Mouse (Mus musculus): Measurements from ENCODE around the gene Hps3.

DNA sequence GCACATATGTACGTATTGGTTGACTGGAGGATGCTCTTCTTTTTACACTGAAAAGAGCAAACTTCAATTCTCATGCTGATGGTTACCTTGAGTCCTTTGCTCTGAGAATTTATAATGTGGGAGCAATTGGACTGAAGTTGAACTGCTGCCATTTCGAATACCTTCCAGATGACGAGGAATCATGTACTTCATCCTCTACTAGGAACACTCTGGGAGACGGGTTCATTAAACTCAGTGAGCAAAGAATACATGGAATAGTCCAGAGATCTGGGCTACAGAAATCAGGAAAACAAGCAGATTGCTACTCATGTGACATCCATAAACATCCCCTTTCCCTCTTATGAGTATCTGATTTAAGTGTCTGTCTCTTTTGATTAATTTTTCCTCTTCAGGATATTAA is 954 bp upstream of the Hps3 start:
- TF ChIP-seq POLR2A (IDR thresholded peaks at IDR 0.05; ENCODE audit: borderline replicate concordance, insufficient read depth, low read length) (no peak), CTCF (IDR thresholded peaks at IDR 0.05; ENCODE audit: borderline replicate concordance, insufficient read depth, low read depth, low read length) (no peak)
